Mouse (Mus musculus): ENCODE data around the gene Il12rb2.

GRCm38 (mm10) chr6:67317068-67317467, 58.9 kb downstream of the Il12rb2 start:
- TF ChIP-seq CTCF (IDR thresholded peaks at IDR 0.05; ENCODE audit: control insufficient read depth, insufficient read depth, insufficient read length) (no peak), MAX (IDR thresholded peaks at IDR 0.05) (no peak), CEBPB (IDR thresholded peaks at IDR 0.05; ENCODE audit: low read depth) (no peak)
